Comparison of ENCODE assay signal across 9 mouse cellular contexts in the genomic region with DNA sequence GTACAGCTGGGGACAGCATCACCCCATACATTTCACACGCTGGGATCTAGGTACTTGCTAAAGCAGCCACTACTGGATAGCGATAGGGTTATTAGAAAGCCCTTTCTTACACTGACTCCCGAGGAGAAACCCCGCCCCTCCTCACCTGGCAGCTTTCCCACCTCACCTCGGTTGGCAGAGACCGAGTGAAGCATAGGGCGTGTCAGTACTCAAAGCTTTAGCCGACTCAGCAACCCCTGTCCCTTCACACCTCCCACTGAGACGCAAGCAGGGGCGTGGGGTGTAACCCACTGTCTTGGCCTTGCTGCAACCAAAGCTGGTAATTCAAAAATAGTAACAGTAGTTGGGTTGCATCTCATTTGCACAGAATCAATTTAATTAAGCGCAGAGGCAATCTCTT. TPM values are rescaled to one million over a fixed set of nuclear protein-coding genes. Genes with fewer than 3 reads are reported as not detected.
DNase-seq lines count a peak whose midpoint lies in the region; ATAC-seq and TF ChIP-seq lines count a peak whose summit lies in the region.
"Had no signal": no experiment of that assay in that cellular context is flagged by ENCODE, and none has a peak within 500 bp of the region (broad histone marks: within the 10 kb centered on the region; RNA-seq: fewer than 3 reads in every experiment).

No protein-coding gene starts in this region.

- H3K4me3 ChIP-seq in layer of hippocampus, adult 2 months, result peak overlapping the region; percentile 43; the same call in 1 of the 2 replicates
- H3K4me3 ChIP-seq in forebrain, embryonic 10.5 days, result 0 out of 2 replicates have a peak overlapping the region, but pooled peaks have one; percentile 13
- H3K4me3 ChIP-seq in hindbrain, embryonic 15.5 days, result peak overlapping the region; percentile 54
- peak overlapping the region; percentile 40; the same call in 1 of the 2 replicates for H3K4me3 ChIP-seq in liver, embryonic 11.5 days (ENCODE audit: low read depth, low read length)
- H3K4me3 ChIP-seq in neural tube, embryonic 14.5 days (ENCODE audit: low read depth, low read length), result 0 out of 2 replicates have a peak overlapping the region, but pooled peaks have one; percentile 22

- H3K4me1 ChIP-seq in forebrain, embryonic 10.5 days, result peaks cover 94% of the 10 kb centered on the region
- peaks cover 82% of the 10 kb centered on the region for H3K4me1 ChIP-seq in hindbrain, embryonic 15.5 days (replicated peaks)
- peaks cover 49% of the 10 kb centered on the region for H3K4me1 ChIP-seq in liver, embryonic 11.5 days (replicated peaks; ENCODE audit: control insufficient read depth, insufficient read depth, low read length)
- H3K4me1 ChIP-seq in neural tube, embryonic 14.5 days (ENCODE audit: control insufficient read depth, insufficient read depth, low read length), result peaks cover 55% of the 10 kb centered on the region

- H3K27me3 ChIP-seq in forebrain, embryonic 10.5 days (ENCODE audit: poor library complexity, severe bottlenecking), result peaks cover 96% of the 10 kb centered on the region
- H3K27me3 ChIP-seq in hindbrain, embryonic 15.5 days, result peaks cover 25% of the 10 kb centered on the region
- H3K27me3 ChIP-seq in liver, embryonic 11.5 days (replicated peaks; ENCODE audit: control insufficient read depth, insufficient read depth, low read length), result peaks cover 99% of the 10 kb centered on the region
- H3K27me3 ChIP-seq in neural tube, embryonic 14.5 days (ENCODE audit: control insufficient read depth, insufficient read depth, low read length), result peaks cover 17% of the 10 kb centered on the region
- H3K27me3 ChIP-seq: Patski had no signal

- no peak overlapping the region for H3K9ac ChIP-seq in hindbrain, embryonic 15.5 days
- 0 out of 2 replicates have a peak overlapping the region, but pooled peaks have one; percentile 2 for H3K9ac ChIP-seq in liver, embryonic 11.5 days (ENCODE audit: low read depth, low read length)
- no peak overlapping the region for H3K9ac ChIP-seq in neural tube, embryonic 14.5 days (replicated peaks; ENCODE audit: low read depth, low read length)

- no peak for TF ChIP-seq CTCF in layer of hippocampus, adult 2 months (conservative IDR thresholded peaks at IDR 0.05)

- H3K9me3 ChIP-seq in forebrain, embryonic 10.5 days, result no peaks in the 10 kb centered on the region
- no peaks in the 10 kb centered on the region for H3K9me3 ChIP-seq in hindbrain, embryonic 15.5 days
- H3K9me3 ChIP-seq in liver, embryonic 11.5 days (ENCODE audit: control insufficient read depth, low read length), result no peaks in the 10 kb centered on the region
- no peaks in the 10 kb centered on the region for H3K9me3 ChIP-seq in neural tube, embryonic 14.5 days (ENCODE audit: control insufficient read depth, low read length)

- peaks cover under 1% of the 10 kb centered on the region; the same call in 1 of the 2 replicates for H3K36me3 ChIP-seq in forebrain, embryonic 10.5 days (replicated peaks)
- no peaks in the 10 kb centered on the region for H3K36me3 ChIP-seq in hindbrain, embryonic 15.5 days
- no peaks in the 10 kb centered on the region for H3K36me3 ChIP-seq in liver, embryonic 11.5 days (ENCODE audit: control insufficient read depth, insufficient read depth, low read length)
- no peaks in the 10 kb centered on the region for H3K36me3 ChIP-seq in neural tube, embryonic 14.5 days (ENCODE audit: control insufficient read depth, insufficient read depth, low read length)

- no peak for ATAC-seq in hindbrain, embryonic 15.5 days (ENCODE audit: low FRiP score, low read depth)
- ATAC-seq in liver, embryonic 11.5 days (replicated peaks; ENCODE audit: low FRiP score), result no peak
- no peak for ATAC-seq in neural tube, embryonic 14.5 days (ENCODE audit: low read depth)
- ATAC-seq: Patski had no signal

- no peak for DNase-seq in layer of hippocampus, adult 2 months (ENCODE audit: low spot score in 2 of 2)
- DNase-seq in layer of hippocampus, postnatal 36 days, result no peak
- no peak for DNase-seq in forebrain, embryonic 10.5 days (ENCODE audit: extremely low spot score, low spot score)
- DNase-seq in liver, embryonic 11.5 days (ENCODE audit: low spot score), result no peak
- DNase-seq in retina, postnatal 1 day, result no peak
- DNase-seq in spleen, postnatal 14 days (ENCODE audit: low spot score in 2 of 2), result no peak

- WGBS in forebrain, embryonic 10.5 days, result 4% methylated on average over 11 of the region's 11 CpGs
- 5% methylated on average over 11 of the region's 11 CpGs for WGBS in hindbrain, embryonic 15.5 days
- WGBS in liver, embryonic 11.5 days, result 11% methylated on average over 11 of the region's 11 CpGs
- WGBS in neural tube, embryonic 14.5 days, result 6% methylated on average over 11 of the region's 11 CpGs

- H3K4me2 ChIP-seq in hindbrain, embryonic 15.5 days, result peak overlapping the region; percentile 65
- peak overlapping the region; percentile 73 for H3K4me2 ChIP-seq in liver, embryonic 11.5 days
- peak overlapping the region; percentile 59; the same call in 1 of the 2 replicates for H3K4me2 ChIP-seq in neural tube, embryonic 14.5 days (ENCODE audit: low read depth, low read length)

- H3K27ac ChIP-seq in layer of hippocampus, adult 2 months, result peak overlapping the region; percentile 96; the same call in 1 of the 2 replicates
- no peak overlapping the region for H3K27ac ChIP-seq in forebrain, embryonic 10.5 days
- H3K27ac ChIP-seq in hindbrain, embryonic 15.5 days (replicated peaks), result no peak overlapping the region
- H3K27ac ChIP-seq in liver, embryonic 11.5 days (ENCODE audit: low read depth, low read length), result no peak overlapping the region
- H3K27ac ChIP-seq in neural tube, embryonic 14.5 days (ENCODE audit: low read depth, low read length), result no peak overlapping the region; the same call in 1 of the 2 replicates

RNA-seq across cellular contexts. Expression of gene Plekhh3, which starts 2.0 kb away (rescaled TPM):
- total RNA-seq in layer of hippocampus, adult 2 months (2021), result 10 to 100 TPM; 14.5 to 15.4 TPM
- total RNA-seq in layer of hippocampus, postnatal 36 days (2021), result 10 to 100 TPM; 12.5 to 14.8 TPM
- 3.5 and 4.8 TPM in 2 replicates for polyA plus RNA-seq in forebrain, embryonic 10.5 days (2016; fragmentation: Nextera tagmentation; extraction: Ambion mirVana)
- polyA plus RNA-seq in hindbrain, embryonic 15.5 days (2015; fragmentation: Nextera tagmentation; extraction: Ambion mirVana), result 9.5 and 11.8 TPM in 2 replicates
- polyA plus RNA-seq in liver, embryonic 11.5 days (2014; fragmentation: Nextera tagmentation; extraction: Ambion mirVana), result 3.4 and 3.8 TPM in 2 replicates
- polyA plus RNA-seq in neural tube, embryonic 14.5 days (2014; fragmentation: Nextera tagmentation; extraction: Ambion mirVana), result 7.2 and 10.5 TPM in 2 replicates

RNA-seq across cellular contexts. Expression of gene Ccr10, which starts 2.1 kb away (rescaled TPM):
- not detected for total RNA-seq in layer of hippocampus, adult 2 months (2021)
- total RNA-seq in layer of hippocampus, postnatal 36 days (2021), result not detected
- polyA plus RNA-seq in forebrain, embryonic 10.5 days (2016; fragmentation: Nextera tagmentation; extraction: Ambion mirVana), result not detected in 2 replicates
- polyA plus RNA-seq in hindbrain, embryonic 15.5 days (2015; fragmentation: Nextera tagmentation; extraction: Ambion mirVana), result 0.63 and 0.70 TPM in 2 replicates
- polyA plus RNA-seq in liver, embryonic 11.5 days (2014; fragmentation: Nextera tagmentation; extraction: Ambion mirVana), result 0.10 TPM in 1 of 2 replicates, not detected in the other
- polyA plus RNA-seq in neural tube, embryonic 14.5 days (2014; fragmentation: Nextera tagmentation; extraction: Ambion mirVana), result 0.12 and 0.30 TPM in 2 replicates

RNA-seq across cellular contexts. Expression of gene Cntnap1, which starts 2.8 kb away (rescaled TPM):
- 100 to 1,000 TPM; 169 to 171 TPM for total RNA-seq in layer of hippocampus, adult 2 months (2021)
- 100 to 1,000 TPM; 168 to 169 TPM for total RNA-seq in layer of hippocampus, postnatal 36 days (2021)
- polyA plus RNA-seq in forebrain, embryonic 10.5 days (2016; fragmentation: Nextera tagmentation; extraction: Ambion mirVana), result 0.12 and 0.16 TPM in 2 replicates
- 7.5 and 8.0 TPM in 2 replicates for polyA plus RNA-seq in hindbrain, embryonic 15.5 days (2015; fragmentation: Nextera tagmentation; extraction: Ambion mirVana)
- 0.34 and 0.40 TPM in 2 replicates for polyA plus RNA-seq in liver, embryonic 11.5 days (2014; fragmentation: Nextera tagmentation; extraction: Ambion mirVana)
- 7.5 and 8.3 TPM in 2 replicates for polyA plus RNA-seq in neural tube, embryonic 14.5 days (2014; fragmentation: Nextera tagmentation; extraction: Ambion mirVana)

RNA-seq across cellular contexts. Expression of gene Tubg2, which starts 17.4 kb away (rescaled TPM):
- total RNA-seq in layer of hippocampus, adult 2 months (2021), result 10 to 100 TPM; 40.2 to 44.5 TPM
- 10 to 100 TPM; 39.9 to 40.7 TPM for total RNA-seq in layer of hippocampus, postnatal 36 days (2021)
- 2.3 and 2.7 TPM in 2 replicates for polyA plus RNA-seq in forebrain, embryonic 10.5 days (2016; fragmentation: Nextera tagmentation; extraction: Ambion mirVana)
- polyA plus RNA-seq in hindbrain, embryonic 15.5 days (2015; fragmentation: Nextera tagmentation; extraction: Ambion mirVana), result 48.0 and 53.1 TPM in 2 replicates
- 1.3 and 1.8 TPM in 2 replicates for polyA plus RNA-seq in liver, embryonic 11.5 days (2014; fragmentation: Nextera tagmentation; extraction: Ambion mirVana)
- 48.5 and 62.6 TPM in 2 replicates for polyA plus RNA-seq in neural tube, embryonic 14.5 days (2014; fragmentation: Nextera tagmentation; extraction: Ambion mirVana)

RNA-seq across cellular contexts. Expression of gene Ezh1, which starts 53.2 kb away (rescaled TPM):
- 10 to 100 TPM; 73.6 to 81.8 TPM for total RNA-seq in layer of hippocampus, adult 2 months (2021)
- 10 to 100 TPM; 65.9 to 77.2 TPM for total RNA-seq in layer of hippocampus, postnatal 36 days (2021)
- polyA plus RNA-seq in forebrain, embryonic 10.5 days (2016; fragmentation: Nextera tagmentation; extraction: Ambion mirVana), result 9.9 and 10.2 TPM in 2 replicates
- polyA plus RNA-seq in hindbrain, embryonic 15.5 days (2015; fragmentation: Nextera tagmentation; extraction: Ambion mirVana), result 26.5 and 27.4 TPM in 2 replicates
- 11.8 and 12.4 TPM in 2 replicates for polyA plus RNA-seq in liver, embryonic 11.5 days (2014; fragmentation: Nextera tagmentation; extraction: Ambion mirVana)
- polyA plus RNA-seq in neural tube, embryonic 14.5 days (2014; fragmentation: Nextera tagmentation; extraction: Ambion mirVana), result 28.4 and 30.7 TPM in 2 replicates
